Mouse (Mus musculus) ES-E14 (cell line): ENCODE results near the gene Tmem109. TPM values are rescaled to one million over a fixed set of nuclear protein-coding genes. Genes with fewer than 3 reads are reported as not detected.

Experiments used
- DNase-seq: peaks from one replicate; pipeline ENCODE4 v3.0.0-alpha.2; 2013; ENCODE audit warnings: low read depth, low spot score
- H3K27ac ChIP-seq: 2 replicates; pipeline ENCODE4 v1.5.1; 2012; ENCODE audit warnings: low read depth, mild to moderate bottlenecking, low read length, moderate library complexity, mixed read lengths; ENCODE audit not compliant: poor library complexity, insufficient read depth, severe bottlenecking
- H3K36me3 ChIP-seq: 2 replicates; pipeline ENCODE4 v1.6.1; 2012; ENCODE audit warnings: mild to moderate bottlenecking, low read length, moderate library complexity, mixed read lengths; ENCODE audit not compliant: control insufficient read depth, poor library complexity, insufficient read depth, severe bottlenecking
- H3K4me1 ChIP-seq, 2 experiments: fragments of 150-350 bp in 1 of 2; sonication (generic) in 1 of 2; 2 replicates each; pipeline ENCODE4 v1.6.1; 2012; ENCODE audit warnings: low read length in 2 of 2, mild to moderate bottlenecking in 1 of 2, mixed read lengths in 1 of 2; ENCODE audit not compliant: control insufficient read depth in 2 of 2, insufficient read depth in 2 of 2, poor library complexity in 1 of 2
- H3K4me3 ChIP-seq, 2 experiments: fragments of 150-350 bp in 1 of 2; sonication (generic) in 1 of 2; 2 replicates each; pipeline ENCODE4 v1.5.1; 2012; ENCODE audit warnings: low read length in 2 of 2, low read depth in 1 of 2, mild to moderate bottlenecking in 1 of 2, mixed read lengths in 1 of 2; ENCODE audit not compliant: insufficient read depth in 1 of 2, poor library complexity in 1 of 2, severe bottlenecking in 1 of 2
- H3K9ac ChIP-seq: 2 replicates; pipeline ENCODE4 v1.6.1; 2012; ENCODE audit warnings: low read depth, mild to moderate bottlenecking, low read length, mixed read lengths; ENCODE audit not compliant: poor library complexity, insufficient read depth, severe bottlenecking
- H3K9me3 ChIP-seq: fragments of 150-350 bp; sonication (generic); 2 replicates; pipeline ENCODE4 v1.6.1; 2012; ENCODE audit warnings: low read depth, mild to moderate bottlenecking, low read length; ENCODE audit not compliant: control insufficient read depth, insufficient read depth
- CHD2 ChIP-seq: IDR thresholded peaks from 2 replicates; pipeline ENCODE4 v1.6.1; 2014; ENCODE audit warnings: mild to moderate bottlenecking, low read depth, low read length, inconsistent platforms
- HCFC1 ChIP-seq: IDR thresholded peaks from 2 replicates; pipeline ENCODE4 v1.6.1; 2012; ENCODE audit warnings: low read length, inconsistent platforms, borderline replicate concordance; ENCODE audit not compliant: insufficient read depth
- MAFK ChIP-seq: IDR thresholded peaks from 2 replicates; pipeline ENCODE4 v1.6.1; 2014; ENCODE audit warnings: mild to moderate bottlenecking, low read depth, low read length, inconsistent platforms; ENCODE audit not compliant: insufficient read depth
- ZC3H11A ChIP-seq: IDR thresholded peaks from 2 replicates; pipeline ENCODE4 v1.6.1; 2012; ENCODE audit warnings: low read depth, mild to moderate bottlenecking, inconsistent platforms, low read length, borderline replicate concordance
- ZNF384 ChIP-seq: IDR thresholded peaks from 2 replicates; pipeline ENCODE4 v1.6.1; 2012; ENCODE audit warnings: low read depth, low read length, inconsistent platforms
- in situ Hi-C, 2 experiments: fragments of 600-800 bp; cut with MboI; formaldehyde crosslinking; loops; one replicate each; pipeline ENCODE4 v1.15.1; 2025; ENCODE audit warnings: low sequenced_read_pairs in 2 of 2, inconsistent platforms in 1 of 2; ENCODE audit not compliant: unreplicated experiment in 2 of 2
- total RNA-seq: library from RNA; depleted of rRNA; stranded (reverse); fragments of 300-350 nt; gene quantifications from 2 replicates; pipeline ENCODE4 v1.2.3, GENCODE M21; 2012

Gene Tmem109
- total RNA-seq, 1 experiment, result 25.3 TPM

- H3K4me1 ChIP-seq, result no peaks in the 10 kb centered on the region; a peak in 1 of 4 replicates
- no peak for DNase-seq
- H3K36me3 ChIP-seq, result no peaks in the 10 kb centered on the region
- TF ChIP-seq ZC3H11A (no peak), MAFK (no peak), ZNF384 (no peak), CHD2 (no peak), HCFC1 (no peak)
- H3K9ac ChIP-seq, result no peak overlapping the region
- H3K9me3 ChIP-seq, result no peaks in the 10 kb centered on the region
- no peak overlapping the region for H3K27ac ChIP-seq
- in situ Hi-C loops, result no loop called here
- H3K4me3 ChIP-seq, result no peak overlapping the region
Measured at GRCm38 (mm10) chr19:10841721-10842626, 39.8 kb downstream of the Tmem109 start.

- DNase-seq, result no peak
- H3K4me3 ChIP-seq, result no peak within 1 kb of the TSS
- no peaks in the 10 kb centered on the region for H3K9me3 ChIP-seq
- no peaks in the 10 kb centered on the region for H3K36me3 ChIP-seq
- H3K4me1 ChIP-seq, result peaks cover 3 to 6% of the 10 kb centered on the region in 2 experiments; a peak in 3 of 4 replicates
- TF ChIP-seq HCFC1 (no peak), CHD2 (no peak), ZNF384 (no peak), MAFK (no peak), ZC3H11A (no peak)
- no peak within 1 kb of the TSS for H3K9ac ChIP-seq
- in situ Hi-C loops, result no loop called here
- no peak within 1 kb of the TSS for H3K27ac ChIP-seq
Measured at GRCm38 (mm10) chr19:10839010-10839892, 42.5 kb downstream of the Tmem109 start, which contains the start of gene Slc15a3. Gene Slc15a3, plus strand, starts transcription at chr19:10839727.

GRCm38 (mm10) chr19:10835671-10836070 is 46.1 kb downstream of the Tmem109 start:
- Histone ChIP-seq H3K36me3 (no peaks in the 10 kb centered on the region), H3K9ac (no peak overlapping the region), H3K27ac (no peak overlapping the region), H3K4me1 (peaks cover 4 to 8% of the 10 kb centered on the region in 2 experiments; a peak in 3 of 4 replicates), H3K9me3 (no peaks in the 10 kb centered on the region), H3K4me3 (no peak overlapping the region)
- in situ Hi-C loops, result no loop called here
- DNase-seq, result peak; percentile 68
- TF ChIP-seq ZNF384 (no peak), ZC3H11A (no peak), CHD2 (no peak), HCFC1 (no peak), MAFK (no peak)

GRCm38 (mm10) chr19:10833611-10834010 is 48.2 kb downstream of the Tmem109 start:
- in situ Hi-C loops, result no loop called here
- TF ChIP-seq ZC3H11A (no peak), MAFK (no peak), ZNF384 (no peak), HCFC1 (no peak), CHD2 (no peak)
- Histone ChIP-seq H3K9me3 (no peaks in the 10 kb centered on the region), H3K27ac (no peak overlapping the region), H3K4me1 (peaks cover 4 to 8% of the 10 kb centered on the region in 2 experiments; a peak in 3 of 4 replicates), H3K4me3 (no peak overlapping the region), H3K36me3 (no peaks in the 10 kb centered on the region), H3K9ac (no peak overlapping the region)
- no peak for DNase-seq
